Mouse (Mus musculus) cerebellum, adult 2 months (tissue): ENCODE measurements around the gene Kti12. TPM values are rescaled to one million over a fixed set of nuclear protein-coding genes. Genes with fewer than 3 reads are reported as not detected.

Experiments
- DNase-seq, 2 experiments: peaks; one replicate each; pipeline ENCODE4 v3.0.0; 2021
- H3K27ac ChIP-seq: fragments of 200-500 bp; 2 replicates; pipeline ENCODE4 v1.5.1; 2012; ENCODE audit warnings: low read length, control low read depth, inconsistent platforms; ENCODE audit not compliant: insufficient read depth
- H3K27me3 ChIP-seq: fragments of 200-500 bp; 2 replicates; pipeline ENCODE4 v1.6.1; 2012; ENCODE audit warnings: inconsistent platforms, mild to moderate bottlenecking, low read length, moderate library complexity; ENCODE audit not compliant: control insufficient read depth, insufficient read depth
- H3K4me1 ChIP-seq: fragments of 200-500 bp; 2 replicates; pipeline ENCODE4 v1.6.1; 2011; ENCODE audit warnings: low read length; ENCODE audit not compliant: control insufficient read depth, insufficient read depth
- H3K4me3 ChIP-seq: fragments of 200-500 bp; replicated peaks from 2 replicates; pipeline ENCODE3; 2011; ENCODE audit warnings: mild to moderate bottlenecking, low read depth, low read length, control low read depth; ENCODE audit not compliant: insufficient read depth
- CTCF ChIP-seq: fragments of 200-500 bp; IDR thresholded peaks from 2 replicates; pipeline ENCODE4 v1.5.1; 2011; ENCODE audit warnings: low read depth, mild to moderate bottlenecking, control low read depth, low read length, moderate library complexity, borderline replicate concordance; ENCODE audit not compliant: insufficient read depth
- POLR2A ChIP-seq: fragments of 200-500 bp; IDR thresholded peaks from 2 replicates; pipeline ENCODE4 v1.6.1; 2011; ENCODE audit warnings: low read length, control low read depth, borderline replicate concordance; ENCODE audit not compliant: insufficient read depth
- WGBS: fragments of 180-500 bp; shearing (Covaris S2); methylation state at CpG from one replicate; pipeline ENCODE4 v1.1.7; 2018; 5-methylcytosine and 5-hydroxymethylcytosine counted together
- polyA plus RNA-seq: library from polyadenylated mRNA; depleted of rRNA; stranded (reverse); fragments of >200 nt; gene quantifications from 2 replicates; pipeline ENCODE4 v1.2.3, GENCODE M21; 2012; rRNA removed

Kti12 gene
- polyA plus RNA-seq: 20.0 TPM in 2 replicates

DNA sequence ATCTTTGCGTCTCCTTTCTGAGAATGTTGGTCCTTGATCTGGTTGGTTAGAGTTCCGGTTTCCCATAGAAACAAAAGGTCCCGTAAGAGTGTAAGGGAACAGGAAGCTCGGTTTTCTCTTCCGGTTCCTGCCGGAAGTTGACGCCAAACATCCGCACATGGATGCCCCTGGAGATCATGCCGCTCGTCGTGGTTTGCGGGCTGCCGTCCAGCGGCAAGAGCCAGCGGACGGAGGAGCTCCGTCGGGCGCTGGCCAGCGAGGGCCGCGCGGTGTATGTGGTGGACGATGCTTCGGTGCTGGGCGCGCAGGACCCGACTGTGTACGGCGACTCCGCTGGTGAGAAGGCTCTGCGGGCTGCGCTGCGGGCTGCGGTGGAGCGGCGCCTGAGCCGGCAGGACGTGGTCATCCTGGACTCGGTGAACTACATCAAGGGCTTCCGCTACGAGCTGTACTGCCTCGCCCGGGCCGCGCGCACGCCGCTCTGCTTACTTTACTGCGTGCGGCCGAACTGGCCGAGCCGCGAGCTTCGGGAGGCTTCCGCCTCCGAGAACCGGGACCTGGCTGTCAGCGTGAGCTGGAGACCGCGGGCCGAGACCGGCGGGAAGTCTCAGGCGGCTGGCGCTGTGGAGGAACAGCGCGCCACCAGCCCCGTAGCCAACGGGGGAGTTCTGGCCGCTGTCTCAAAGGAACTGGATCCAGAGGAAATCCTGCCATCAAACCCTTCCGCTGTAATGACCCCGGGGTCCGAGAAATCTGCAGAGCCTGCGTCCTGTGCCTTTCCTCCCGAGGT, at the start of gene Kti12:
TSS of gene Kti12 (plus strand) at position 71 of the 790 bp plus-strand sequence.
- peak within 1 kb of the TSS; percentile 12; the same call in 1 of the 2 replicates for H3K27ac ChIP-seq
- peak; percentile 86 to 88 for DNase-seq
- TF ChIP-seq CTCF (no peak), POLR2A (peak; percentile 67; the same call in 1 of the 2 replicates)
- H3K27me3 ChIP-seq: no peaks in the 10 kb centered on the region
- H3K4me1 ChIP-seq: peaks cover 2% of the 10 kb centered on the region; the same call in 1 of the 2 replicates
- WGBS: under 1% methylated on average over 77 of the region's 77 CpGs
- peak within 1 kb of the TSS; percentile 85 for H3K4me3 ChIP-seq

DNA sequence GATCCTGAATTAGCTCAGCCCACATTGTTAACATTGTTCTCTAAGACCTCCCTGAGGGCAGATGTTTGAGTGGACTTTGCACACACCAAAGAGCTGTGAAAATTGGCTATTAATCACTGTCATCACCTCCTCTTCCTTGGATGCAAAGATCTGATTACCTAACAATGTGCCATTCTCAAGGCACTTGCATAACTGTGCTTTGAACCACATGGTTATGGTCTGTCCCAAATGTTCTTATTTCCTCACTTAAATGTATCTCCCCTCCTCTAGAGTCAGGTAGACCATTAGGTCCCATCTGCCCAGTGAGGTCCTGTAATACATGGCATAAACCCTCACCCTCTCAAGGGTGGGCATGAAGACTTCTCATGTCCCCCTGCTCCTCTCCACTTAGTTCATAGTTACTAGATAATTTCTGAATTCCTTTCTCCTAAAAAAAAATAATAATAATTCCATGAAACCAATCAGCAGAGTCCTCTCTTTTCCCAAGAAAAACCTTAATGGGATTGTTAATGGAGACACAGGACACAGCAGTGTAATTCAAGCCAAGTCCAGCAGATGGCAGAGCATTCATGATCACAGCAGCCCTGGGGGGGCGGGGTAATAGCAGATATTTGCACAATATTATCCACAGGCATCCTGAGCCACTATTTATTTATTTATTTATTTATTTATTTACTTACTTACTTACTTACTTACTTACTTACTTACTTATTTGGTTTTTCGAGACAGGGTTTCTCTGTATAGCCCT, 49.3 kb upstream of the Kti12 start:
- 54% methylated on average over 2 of the region's 2 CpGs for whole genome bisulfite sequencing
- Histone ChIP-seq H3K27ac (no peak overlapping the region), H3K4me1 (no peaks in the 10 kb centered on the region), H3K4me3 (no peak overlapping the region), H3K27me3 (no peaks in the 10 kb centered on the region)
- TF ChIP-seq CTCF (peak; percentile 69), POLR2A (no peak)
- DNase-seq: peak; percentile 62 to 66

DNA sequence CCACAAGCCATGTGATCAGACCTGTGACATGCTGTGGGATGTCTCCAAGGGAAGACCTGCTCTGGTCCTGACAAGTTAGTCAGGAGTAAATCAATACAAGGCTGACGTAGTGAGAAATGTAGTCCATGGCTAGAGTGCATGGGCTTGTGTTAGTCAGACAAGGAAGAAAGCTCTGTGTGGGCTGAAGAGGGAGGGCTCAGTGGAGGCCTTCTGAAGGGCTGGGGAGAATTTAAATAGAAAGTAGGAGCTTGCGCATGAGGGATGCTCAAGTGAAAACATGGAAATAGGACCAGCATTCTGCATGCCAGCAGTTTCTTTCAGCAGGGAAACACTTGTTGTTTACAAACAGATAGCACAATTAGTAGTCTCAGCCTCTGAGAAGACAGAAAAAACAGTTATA, 44.0 kb upstream of the Kti12 start:
- 89% methylated on average over 2 of the region's 2 CpGs for WGBS
- DNase-seq: no peak
- Histone ChIP-seq H3K4me3 (no peak overlapping the region), H3K4me1 (no peaks in the 10 kb centered on the region), H3K27me3 (no peaks in the 10 kb centered on the region), H3K27ac (no peak overlapping the region)
- no peak for TF ChIP-seq POLR2A
- no peak for TF ChIP-seq CTCF

DNA sequence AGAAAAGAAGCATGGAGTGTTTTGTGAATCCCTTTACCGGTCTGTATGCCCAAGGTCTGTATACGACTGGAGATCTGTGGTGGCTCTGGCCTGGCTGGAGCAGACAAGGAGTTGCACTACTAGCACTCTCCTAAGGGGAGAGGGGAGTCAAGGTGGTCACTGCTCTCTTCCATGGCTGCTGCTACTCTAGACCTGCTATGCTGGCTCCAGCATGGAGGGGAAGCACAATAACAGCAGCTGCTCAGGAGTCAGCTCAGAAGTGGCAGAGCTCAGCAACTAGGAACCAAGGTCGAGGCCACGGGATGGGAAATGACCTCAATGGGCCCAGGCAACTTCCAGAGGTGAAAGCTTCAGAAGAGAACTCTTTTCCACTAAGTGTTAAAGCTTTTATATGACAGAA, 36.4 kb upstream of the Kti12 start:
- no peak for DNase-seq
- 70% methylated on average over 4 of the region's 4 CpGs for WGBS
- Histone ChIP-seq H3K27ac (no peak overlapping the region), H3K4me3 (no peak overlapping the region), H3K4me1 (no peaks in the 10 kb centered on the region; the same call in 1 of the 2 replicates), H3K27me3 (no peaks in the 10 kb centered on the region)
- TF ChIP-seq CTCF (no peak), POLR2A (no peak)

DNA sequence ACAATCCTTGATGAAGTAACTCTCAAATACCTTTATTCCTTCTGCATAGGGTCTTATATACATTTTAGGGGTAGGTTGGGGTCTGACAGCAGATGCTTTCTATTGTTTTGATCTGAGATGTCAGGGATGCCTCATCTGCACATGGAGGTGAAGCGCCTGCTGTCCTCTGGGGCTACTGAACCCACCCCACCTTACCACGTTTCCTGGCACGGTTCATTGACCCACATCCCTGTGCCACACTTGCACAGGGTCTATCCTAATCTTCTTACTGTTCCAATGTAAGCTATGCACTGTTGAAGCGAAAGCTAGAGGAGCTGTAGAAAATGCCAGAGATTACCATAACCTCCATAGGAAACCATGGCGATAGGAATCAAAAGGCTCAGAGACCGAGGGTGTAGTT, 36.0 kb upstream of the Kti12 start:
- Histone ChIP-seq H3K4me3 (no peak overlapping the region), H3K27ac (no peak overlapping the region), H3K4me1 (no peaks in the 10 kb centered on the region; the same call in 1 of the 2 replicates), H3K27me3 (no peaks in the 10 kb centered on the region)
- DNase-seq: no peak
- TF ChIP-seq POLR2A: no peak
- TF ChIP-seq CTCF: no peak
- WGBS: 55% methylated on average over 6 of the region's 6 CpGs

DNA sequence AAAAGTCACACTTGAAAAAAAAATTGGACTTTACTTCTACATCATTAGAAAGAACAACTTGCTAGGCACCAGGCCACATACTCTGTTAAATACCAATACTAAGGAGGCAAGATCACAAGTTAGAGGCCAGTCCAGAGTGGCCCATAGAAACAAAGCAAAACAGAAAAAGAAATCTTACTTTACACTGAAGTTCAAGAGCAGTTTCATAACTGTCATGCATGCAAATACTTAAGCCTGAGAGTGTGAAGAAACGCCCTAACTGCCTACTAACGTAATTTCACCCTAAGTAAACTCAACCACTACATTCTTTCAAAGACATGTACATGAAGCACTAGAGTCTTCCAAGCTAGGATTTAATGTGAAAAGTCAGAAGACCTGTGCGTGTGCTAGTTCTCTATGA, 21.9 kb upstream of the Kti12 start:
- H3K4me1 ChIP-seq: peaks cover 4% of the 10 kb centered on the region; the same call in 1 of the 2 replicates
- H3K4me3 ChIP-seq: no peak overlapping the region
- no peak overlapping the region for H3K27ac ChIP-seq
- no peak for TF ChIP-seq CTCF
- TF ChIP-seq POLR2A: no peak
- H3K27me3 ChIP-seq: no peaks in the 10 kb centered on the region
- no peak for DNase-seq
- 97% methylated on average over 3 of the region's 3 CpGs for WGBS

DNA sequence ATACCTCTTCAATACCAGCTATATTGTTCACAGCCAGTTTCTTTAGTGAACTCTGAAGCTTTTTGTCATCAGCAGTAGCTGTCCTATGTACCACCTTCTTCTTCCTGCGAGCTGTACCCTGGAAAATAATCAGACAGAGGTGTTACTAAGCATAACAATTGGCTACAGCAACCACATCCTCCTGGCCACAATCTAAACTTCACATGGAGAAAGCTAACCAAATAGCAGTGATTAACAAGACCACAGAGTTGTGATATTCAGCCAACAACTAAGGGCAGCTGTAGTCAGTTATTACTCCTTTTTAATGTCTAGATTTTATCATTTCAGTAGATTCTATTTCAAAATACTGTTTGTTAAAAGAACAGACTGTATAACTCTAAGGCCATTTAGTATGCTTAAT, 21.5 kb upstream of the Kti12 start:
- H3K4me3 ChIP-seq: no peak overlapping the region
- H3K4me1 ChIP-seq: peaks cover 4% of the 10 kb centered on the region; the same call in 1 of the 2 replicates
- no peak overlapping the region for H3K27ac ChIP-seq
- 94% methylated on average over 1 of the region's 1 CpGs for WGBS
- no peaks in the 10 kb centered on the region for H3K27me3 ChIP-seq
- DNase-seq: no peak
- TF ChIP-seq POLR2A: no peak
- no peak for TF ChIP-seq CTCF

DNA sequence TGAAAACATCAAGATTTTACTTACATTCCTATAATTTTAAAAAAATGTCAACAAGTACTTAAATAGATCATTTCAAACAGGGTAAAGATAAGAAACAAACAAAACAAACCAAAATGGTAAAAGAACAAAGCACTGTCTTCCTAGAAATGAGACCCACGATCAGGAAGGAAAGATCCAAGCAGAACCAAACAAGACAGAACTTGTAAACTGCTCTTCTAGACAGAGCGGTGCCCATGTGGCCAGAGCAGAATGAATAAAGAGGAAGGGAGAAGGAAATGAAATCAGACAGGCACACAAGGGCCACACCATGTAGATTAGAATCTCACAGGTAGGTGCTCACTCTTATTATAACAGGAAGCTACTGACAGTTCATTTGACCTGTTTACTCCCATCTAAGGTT, 20.9 kb upstream of the Kti12 start:
- WGBS: 91% methylated on average over 2 of the region's 2 CpGs

More for the DNA sequence above, 20.9 kb upstream of the Kti12 start:
- Histone ChIP-seq H3K27me3 (no peaks in the 10 kb centered on the region), H3K27ac (no peak overlapping the region), H3K4me1 (peaks cover 4% of the 10 kb centered on the region; the same call in 1 of the 2 replicates), H3K4me3 (no peak overlapping the region)
- no peak for DNase-seq
- no peak for TF ChIP-seq POLR2A
- TF ChIP-seq CTCF: no peak
